Mouse (Mus musculus) E14TG2a.4 (cell line): ENCODE data around the gene Hecw1.

Experiments
- H3K27me3 ChIP-seq: 2 replicates; pipeline ENCODE4 v1.6.1; 2014; ENCODE audit warnings: low read length, control low read depth; ENCODE audit not compliant: insufficient read depth
- H3K36me3 ChIP-seq: 2 replicates; pipeline ENCODE4 v1.6.1; 2014; ENCODE audit warnings: low read length, control low read depth; ENCODE audit not compliant: insufficient read depth
- H3K4me1 ChIP-seq: replicated peaks from 2 replicates; pipeline ENCODE4 v1.6.1; 2014; ENCODE audit warnings: low read depth, low read length, control low read depth
- H3K4me3 ChIP-seq: replicated peaks from 2 replicates; pipeline ENCODE4 v1.5.1; 2014; ENCODE audit warnings: mild to moderate bottlenecking, low read length
- H3K9me3 ChIP-seq: 2 replicates; pipeline ENCODE4 v1.6.1; 2014; ENCODE audit warnings: low read length, control low read depth
- CTCF ChIP-seq: conservative IDR thresholded peaks from 2 replicates; pipeline ENCODE4 v1.5.1; 2014; ENCODE audit warnings: low read length
- NANOG ChIP-seq: IDR thresholded peaks from 2 replicates; pipeline ENCODE4 v1.6.1; 2014; ENCODE audit warnings: borderline replicate concordance, low read length, mixed read lengths
- POU5F1 ChIP-seq: IDR thresholded peaks from 2 replicates; pipeline ENCODE4 v1.6.1; 2014; ENCODE audit warnings: low read length, borderline replicate concordance

Hecw1 gene

GRCm38 (mm10) chr13:14513934-14514333 is 9.1 kb downstream of the Hecw1 start:
- no peak for TF ChIP-seq POU5F1
- TF ChIP-seq NANOG: no peak
- no peak for TF ChIP-seq CTCF
- Histone ChIP-seq H3K27me3 (no peaks in the 10 kb centered on the region), H3K36me3 (no peaks in the 10 kb centered on the region), H3K4me1 (no peaks in the 10 kb centered on the region), H3K4me3 (no peak overlapping the region), H3K9me3 (0 out of 2 replicates have a peak, but pooled peaks cover 3% of the 10 kb centered on the region)

DNA sequence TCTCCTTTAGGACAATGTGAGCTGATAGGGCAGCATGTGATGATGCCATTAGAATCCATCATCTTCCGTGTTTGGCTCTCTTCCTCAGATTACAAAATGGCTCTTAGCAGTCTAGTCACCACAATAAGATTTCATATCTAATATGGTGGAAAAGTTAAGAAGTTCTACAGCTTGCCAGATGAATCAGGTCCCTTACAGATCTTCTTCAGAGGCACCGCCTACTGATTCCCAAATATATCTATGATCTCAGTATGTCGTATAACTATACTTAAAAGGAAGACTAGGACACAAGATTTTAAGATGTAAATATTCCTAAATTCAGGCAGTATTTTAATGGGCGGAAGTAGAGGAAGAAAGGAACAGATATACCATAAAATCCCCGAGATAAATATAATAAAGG is 16.3 kb downstream of the Hecw1 start:
- no peaks in the 10 kb centered on the region for H3K36me3 ChIP-seq
- no peak for TF ChIP-seq NANOG
- no peak for TF ChIP-seq CTCF
- no peak for TF ChIP-seq POU5F1
- no peaks in the 10 kb centered on the region for H3K4me1 ChIP-seq
- H3K27me3 ChIP-seq: no peaks in the 10 kb centered on the region
- H3K4me3 ChIP-seq: no peak overlapping the region
- no peaks in the 10 kb centered on the region; the same call in 1 of the 2 replicates for H3K9me3 ChIP-seq

GRCm38 (mm10) chr13:14500251-14500650 is 22.8 kb downstream of the Hecw1 start:
- H3K9me3 ChIP-seq: no peaks in the 10 kb centered on the region
- no peaks in the 10 kb centered on the region for H3K27me3 ChIP-seq
- no peaks in the 10 kb centered on the region for H3K4me1 ChIP-seq
- H3K36me3 ChIP-seq: no peaks in the 10 kb centered on the region
- TF ChIP-seq POU5F1 (no peak), NANOG (no peak), CTCF (no peak)
- no peak overlapping the region for H3K4me3 ChIP-seq

DNA sequence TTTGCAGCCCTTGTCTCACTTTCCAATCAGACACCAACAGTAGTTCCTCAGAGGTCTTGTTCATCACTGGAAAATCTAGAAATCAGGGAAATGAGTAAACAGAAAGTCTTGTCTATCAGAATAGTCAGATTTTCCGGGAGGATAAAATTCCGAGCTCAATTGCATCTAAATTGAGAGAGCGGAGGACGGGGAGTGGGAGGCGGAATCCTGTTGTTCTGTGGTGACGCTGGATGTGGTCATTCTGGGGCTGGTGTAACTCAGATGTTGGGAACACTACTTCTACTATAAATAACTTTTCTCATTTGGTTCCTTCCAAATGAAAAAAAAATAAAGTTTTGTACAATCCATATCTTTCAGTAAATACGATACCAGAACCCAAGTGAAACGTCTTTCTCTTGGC is 24.2 kb downstream of the Hecw1 start:
- no peaks in the 10 kb centered on the region for H3K27me3 ChIP-seq
- TF ChIP-seq POU5F1 (no peak), NANOG (no peak), CTCF (no peak)
- no peaks in the 10 kb centered on the region for H3K36me3 ChIP-seq
- H3K9me3 ChIP-seq: no peaks in the 10 kb centered on the region
- no peak overlapping the region for H3K4me3 ChIP-seq
- H3K4me1 ChIP-seq: no peaks in the 10 kb centered on the region

- Histone ChIP-seq H3K4me1 (no peaks in the 10 kb centered on the region), H3K9me3 (no peaks in the 10 kb centered on the region), H3K36me3 (no peaks in the 10 kb centered on the region), H3K4me3 (no peak overlapping the region), H3K27me3 (no peaks in the 10 kb centered on the region)
- TF ChIP-seq NANOG: no peak
- no peak for TF ChIP-seq POU5F1
Measured at GRCm38 (mm10) chr13:14496954-14497353, 26.1 kb downstream of the Hecw1 start.

- no peak for TF ChIP-seq POU5F1
- no peak overlapping the region for H3K4me3 ChIP-seq
- no peaks in the 10 kb centered on the region for H3K4me1 ChIP-seq
- H3K36me3 ChIP-seq: no peaks in the 10 kb centered on the region
- H3K27me3 ChIP-seq: no peaks in the 10 kb centered on the region
- no peaks in the 10 kb centered on the region for H3K9me3 ChIP-seq
Measured at GRCm38 (mm10) chr13:14487812-14488211, 35.2 kb downstream of the Hecw1 start.

DNA sequence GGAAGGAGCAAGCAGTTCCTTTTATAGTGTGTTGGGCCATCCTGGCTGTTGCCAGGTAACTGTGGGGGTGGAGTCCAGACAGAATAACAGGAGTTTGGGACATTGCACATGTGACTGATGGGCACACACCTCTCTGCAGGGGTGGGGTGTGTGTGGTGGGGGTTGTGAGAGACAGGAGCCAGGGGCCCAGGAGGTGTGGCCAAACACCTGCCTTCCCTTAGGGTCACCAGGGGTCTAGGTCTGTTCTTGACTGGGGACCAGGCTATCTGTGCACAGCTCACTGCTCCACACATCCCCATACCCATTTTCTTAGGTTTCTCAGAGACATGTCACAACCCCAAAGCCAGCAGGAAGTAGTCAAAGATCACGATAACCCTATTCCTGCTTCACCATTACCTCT is 51.9 kb downstream of the Hecw1 start:
- Histone ChIP-seq H3K27me3 (no peaks in the 10 kb centered on the region), H3K36me3 (no peaks in the 10 kb centered on the region), H3K9me3 (no peaks in the 10 kb centered on the region), H3K4me3 (no peak overlapping the region), H3K4me1 (peaks cover 7% of the 10 kb centered on the region)
- TF ChIP-seq NANOG (no peak), CTCF (no peak), POU5F1 (no peak)

DNA sequence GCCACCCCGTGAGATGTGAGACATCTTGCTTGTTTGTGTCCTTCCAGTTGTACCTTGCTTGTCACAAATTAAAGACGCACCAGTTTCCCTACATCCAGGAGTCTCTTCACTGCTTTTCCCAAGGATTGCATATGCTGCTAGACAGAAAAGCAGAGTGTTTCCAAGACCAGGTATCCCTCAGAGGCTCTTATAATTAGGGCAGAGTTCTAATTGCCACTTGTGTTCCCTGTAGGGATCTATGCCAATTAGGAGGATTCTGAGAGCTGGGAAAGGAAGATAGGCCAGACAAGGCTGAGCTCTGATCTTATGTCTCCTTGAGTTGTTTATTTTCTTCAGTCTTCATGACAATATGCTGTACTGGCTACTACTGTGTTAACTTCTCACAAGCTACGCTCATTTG is 55.5 kb downstream of the Hecw1 start:
- no peaks in the 10 kb centered on the region for H3K27me3 ChIP-seq
- TF ChIP-seq CTCF: no peak
- no peak for TF ChIP-seq POU5F1
- no peak for TF ChIP-seq NANOG
- H3K9me3 ChIP-seq: no peaks in the 10 kb centered on the region
- H3K4me3 ChIP-seq: no peak overlapping the region
- H3K36me3 ChIP-seq: no peaks in the 10 kb centered on the region
- H3K4me1 ChIP-seq: peaks cover 7% of the 10 kb centered on the region

- no peak overlapping the region for H3K4me3 ChIP-seq
- no peaks in the 10 kb centered on the region for H3K36me3 ChIP-seq
- H3K4me1 ChIP-seq: no peaks in the 10 kb centered on the region
- H3K27me3 ChIP-seq: no peaks in the 10 kb centered on the region
- peaks cover 6% of the 10 kb centered on the region; the same call in 1 of the 2 replicates for H3K9me3 ChIP-seq
- TF ChIP-seq POU5F1 (no peak), NANOG (no peak), CTCF (no peak)
Measured at GRCm38 (mm10) chr13:14461036-14461435, 62.0 kb downstream of the Hecw1 start.
